Mouse (Mus musculus) CH12.LX (cell line): ENCODE measurements at regions not wholly inside any gene's neighbourhood (a gene's known extent, or its start where the extent isn't known, plus 50 kb on each side); places are given as distances from the start of the nearest gene placed in this dataset.

Experiments used
- BHLHE40 ChIP-seq: IDR thresholded peaks from 2 replicates; pipeline ENCODE4 v1.6.1; 2011; ENCODE audit warnings: mild to moderate bottlenecking, low read depth, low read length, improper control_type of control experiment
- CTCF ChIP-seq, 2 experiments: IDR thresholded peaks in 1 of 2; conservative IDR thresholded peaks in 1 of 2; 2 replicates each; pipeline ENCODE4 v1.5.1; 2011 to 2012; ENCODE audit warnings: low read depth in 2 of 2, low read length in 2 of 2, improper control_type of control experiment in 1 of 2, inconsistent platforms in 1 of 2, mild to moderate bottlenecking in 1 of 2, moderate library complexity in 1 of 2
- EP300 ChIP-seq: IDR thresholded peaks from 2 replicates; pipeline ENCODE4 v1.6.1; 2011; ENCODE audit warnings: low read length, improper control_type of control experiment
- ETS1 ChIP-seq: conservative IDR thresholded peaks from 2 replicates; pipeline ENCODE4 v1.6.1; 2012; ENCODE audit warnings: low read depth, mild to moderate bottlenecking, inconsistent platforms, low read length, improper control_type of control experiment, moderate library complexity
- GABPA ChIP-seq: IDR thresholded peaks from 2 replicates; pipeline ENCODE4 v1.6.1; 2012; ENCODE audit warnings: low read depth, low read length, improper control_type of control experiment, inconsistent platforms; ENCODE audit not compliant: insufficient replicate concordance
- HCFC1 ChIP-seq: IDR thresholded peaks from 2 replicates; pipeline ENCODE4 v1.6.1; 2012; ENCODE audit warnings: low read depth, mild to moderate bottlenecking, inconsistent platforms, low read length, improper control_type of control experiment
- JUND ChIP-seq: conservative IDR thresholded peaks from 2 replicates; pipeline ENCODE4 v1.6.1; 2011; ENCODE audit warnings: low read depth, low read length, improper control_type of control experiment
- MAFK ChIP-seq: IDR thresholded peaks from 2 replicates; pipeline ENCODE4 v1.6.1; 2011; ENCODE audit warnings: low read length, improper control_type of control experiment; ENCODE audit not compliant: insufficient replicate concordance
- MEF2A ChIP-seq: IDR thresholded peaks from 2 replicates; pipeline ENCODE4 v1.6.1; 2014; ENCODE audit warnings: low read depth, mild to moderate bottlenecking, inconsistent platforms, low read length, improper control_type of control experiment, borderline replicate concordance
- MYC ChIP-seq: IDR thresholded peaks from 2 replicates; pipeline ENCODE4 v1.6.1; 2011; ENCODE audit warnings: low read depth, mild to moderate bottlenecking, improper control_type of control experiment, low read length
- POLR2A ChIP-seq: IDR thresholded peaks from 2 replicates; pipeline ENCODE4 v1.6.1; 2011; ENCODE audit warnings: low read depth, mild to moderate bottlenecking, improper control_type of control experiment, low read length
- POLR2AphosphoS2 ChIP-seq: IDR thresholded peaks from 2 replicates; pipeline ENCODE4 v1.6.1; 2011; ENCODE audit warnings: low read depth, low read length, improper control_type of control experiment
- RCOR1 ChIP-seq: conservative IDR thresholded peaks from 2 replicates; pipeline ENCODE4 v1.6.1; 2012; ENCODE audit warnings: low read depth, mild to moderate bottlenecking, inconsistent platforms, low read length, improper control_type of control experiment
- TBP ChIP-seq: conservative IDR thresholded peaks from 2 replicates; pipeline ENCODE4 v1.6.1; 2011; ENCODE audit warnings: low read depth, low read length, improper control_type of control experiment

DNA sequence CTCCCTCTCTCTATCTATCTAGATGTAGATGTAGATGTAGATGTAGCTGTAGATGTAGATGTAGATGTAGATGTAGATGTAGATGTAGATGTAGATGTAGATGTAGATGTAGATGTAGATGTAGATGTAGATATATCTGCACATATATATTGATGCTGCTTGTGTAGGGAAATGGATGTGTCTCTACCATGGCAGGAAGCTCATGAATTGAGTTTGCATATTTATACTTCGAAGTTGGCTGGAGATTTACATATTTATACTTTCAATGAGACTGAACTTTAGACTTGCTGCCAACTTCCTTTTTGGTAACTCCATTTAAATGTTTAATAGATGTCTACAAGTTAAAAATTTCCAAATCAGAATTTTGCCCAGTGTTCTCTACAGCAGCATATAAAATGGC lies 785.9 kb upstream of the Tmprss15 start:
- TF ChIP-seq POLR2A (no peak), TBP (no peak), JUND (no peak), CTCF (conservative IDR thresholded peaks at IDR 0.05 in 1 of 2, IDR thresholded peaks at IDR 0.05 in 1 of 2; ENCODE audit: low read depth in 2 of 2, low read length in 2 of 2) (no peak), RCOR1 (no peak), ETS1 (no peak), GABPA (no peak), MYC (no peak), EP300 (no peak), HCFC1 (no peak), BHLHE40 (no peak), POLR2AphosphoS2 (no peak), MEF2A (no peak), MAFK (no peak)
